Mouse (Mus musculus): ENCODE data around the gene Gm13420.

Gene Gm13420

GRCm38 (mm10) chr2:29702189-29702588 is 49.3 kb downstream of the Gm13420 start:
- DNase-seq (ENCODE audit: low spot score in 2 of 2): no peak

DNA sequence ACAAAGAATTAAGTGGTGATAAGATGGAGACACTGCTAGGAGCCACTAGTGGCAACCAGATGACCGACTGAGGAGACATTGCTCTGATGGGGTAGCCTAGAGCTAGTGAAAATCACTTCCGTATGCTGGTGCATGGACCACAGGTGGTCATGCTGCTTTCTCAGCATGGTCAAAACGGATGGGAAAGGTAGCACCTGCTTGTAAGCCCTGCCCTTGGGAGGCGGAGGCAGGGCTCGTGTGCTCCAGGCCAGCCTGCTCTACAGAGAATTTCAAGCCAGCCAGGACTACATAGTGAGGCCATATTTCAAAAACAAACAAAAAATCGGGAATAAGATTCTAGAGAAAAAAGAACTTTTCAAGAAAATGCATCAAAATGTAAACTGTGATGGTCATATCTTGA is 50.1 kb downstream of the Gm13420 start:
- DNase-seq (ENCODE audit: low spot score in 2 of 2): no peak

GRCm38 (mm10) chr2:29700898-29701297 is 50.6 kb downstream of the Gm13420 start:
- DNase-seq (ENCODE audit: low spot score in 2 of 2): no peak

DNA sequence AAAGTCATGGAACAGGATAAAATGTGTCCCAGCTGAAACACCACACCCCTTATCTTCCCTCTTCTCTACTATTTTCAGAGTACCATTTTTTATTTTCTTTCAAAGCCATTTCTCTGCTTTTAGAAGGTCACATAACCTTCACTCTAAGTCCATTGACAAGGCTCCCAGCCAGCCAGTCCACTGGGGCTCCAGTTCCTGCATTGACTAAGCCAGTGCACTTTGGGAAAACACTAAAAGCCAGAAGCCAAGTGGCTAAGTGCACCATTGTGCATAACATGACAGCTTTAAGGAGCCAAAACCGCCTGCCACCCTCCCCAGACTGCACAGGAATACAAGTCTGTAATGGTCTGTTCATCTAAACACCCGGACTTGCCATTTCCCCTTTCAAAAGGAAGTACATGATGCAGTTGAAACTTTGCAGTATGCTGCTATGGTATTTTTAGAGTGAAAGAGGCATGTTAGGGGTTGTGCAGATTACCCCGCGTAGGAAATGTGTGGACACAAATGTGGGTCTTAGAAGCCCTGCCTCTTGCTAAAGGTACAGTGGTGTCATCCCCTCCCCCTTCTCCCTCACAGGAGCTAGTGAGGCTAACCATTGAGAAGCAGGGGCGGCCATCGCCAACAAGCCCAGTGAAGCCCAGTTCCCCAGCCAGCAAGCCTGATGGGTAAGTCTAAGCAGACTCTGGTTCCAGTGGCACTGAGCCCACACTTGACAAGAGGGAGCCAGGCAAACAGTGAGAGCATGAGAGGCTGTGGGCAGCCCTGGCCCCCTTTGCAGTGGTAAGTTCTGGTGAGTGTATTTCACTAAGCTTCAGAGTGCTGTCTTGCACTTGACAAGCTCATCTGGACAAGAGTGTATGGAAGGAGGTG is 52.8 kb downstream of the Gm13420 start:
- DNase-seq (ENCODE audit: low spot score in 2 of 2): no peak

- no peak for DNase-seq (ENCODE audit: low spot score in 2 of 2)
Measured at GRCm38 (mm10) chr2:29696207-29696800, 55.2 kb downstream of the Gm13420 start.

All from spleen, postnatal 10 days (tissue).